Mouse (Mus musculus): ENCODE measurements around the gene Bcr.

DNA sequence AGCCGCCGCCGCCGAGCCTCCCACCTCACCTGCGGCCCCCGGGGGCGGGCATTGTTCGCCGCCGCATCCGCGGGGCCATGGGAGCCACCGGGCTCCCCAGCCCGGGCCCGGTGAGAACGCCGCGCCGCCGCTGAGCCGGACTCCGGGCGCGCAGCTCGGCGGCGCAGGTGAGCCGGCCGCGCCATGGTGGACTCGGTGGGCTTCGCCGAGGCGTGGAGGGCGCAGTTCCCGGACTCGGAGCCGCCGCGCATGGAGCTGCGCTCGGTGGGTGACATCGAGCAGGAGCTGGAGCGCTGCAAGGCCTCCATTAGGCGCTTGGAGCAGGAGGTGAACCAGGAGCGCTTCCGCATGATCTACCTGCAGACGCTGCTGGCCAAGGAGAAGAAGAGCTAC, 447 bp downstream of the Bcr start:
- TF ChIP-seq CTCF (IDR thresholded peaks at IDR 0.05; ENCODE audit: low read depth, low read length) (no peak), GATA1 (IDR thresholded peaks at IDR 0.05; ENCODE audit: borderline replicate concordance, low read length) (no peak), POLR2AphosphoS5 (IDR thresholded peaks at IDR 0.05; ENCODE audit: insufficient replicate concordance, low read depth, low read length) (no peak)

Data from G1E (cell line).